Mouse (Mus musculus): ENCODE data around the gene Wwtr1. TPM values are rescaled to one million over a fixed set of nuclear protein-coding genes. Genes with fewer than 3 reads are reported as not detected.

Wwtr1 gene
- polyA plus RNA-seq, 1 experiment from 2014 or later = 28.9 TPM

GRCm38 (mm10) chr3:57515044-57515443 lies 60.7 kb downstream of the Wwtr1 start:
- Histone ChIP-seq H3K9me3 (replicated peaks; ENCODE audit: low read length) (no peaks in the 10 kb centered on the region), H3K9ac (ENCODE audit: low read depth, low read length) (no peak overlapping the region), H3K4me3 (replicated peaks; ENCODE audit: low read depth, low read length) (no peak overlapping the region), H3K4me1 (replicated peaks; ENCODE audit: insufficient read depth, low read length) (0 out of 2 replicates have a peak, but pooled peaks cover 6% of the 10 kb centered on the region), H3K4me2 (ENCODE audit: low read length) (no peak overlapping the region), H3K27me3 (ENCODE audit: insufficient read depth, low read length) (no peaks in the 10 kb centered on the region), H3K36me3 (ENCODE audit: insufficient read depth, low read length) (no peaks in the 10 kb centered on the region), H3K27ac (no peak overlapping the region)
- ATAC-seq (replicated peaks; ENCODE audit: low FRiP score, low read depth) (no peak), DNase-seq (ENCODE audit: low spot score) (no peak)
- TF ChIP-seq CTCF (IDR thresholded peaks at IDR 0.05; ENCODE audit: low read depth) = peak; percentile 7; the same call in 1 of the 2 replicates
- WGBS = 98% methylated on average over 7 of the region's 7 CpGs

- H3K36me3 ChIP-seq (ENCODE audit: insufficient read depth, low read length) = no peaks in the 10 kb centered on the region
- 67% methylated on average over 18 of the region's 18 CpGs for WGBS
- DNase-seq (ENCODE audit: low spot score) (no peak), ATAC-seq (replicated peaks; ENCODE audit: low FRiP score, low read depth) (no peak)
- H3K4me1 ChIP-seq (replicated peaks; ENCODE audit: insufficient read depth, low read length) = 0 out of 2 replicates have a peak, but pooled peaks cover 6% of the 10 kb centered on the region
- no peak for TF ChIP-seq CTCF (IDR thresholded peaks at IDR 0.05; ENCODE audit: low read depth)
- no peak overlapping the region for H3K4me2 ChIP-seq (ENCODE audit: low read length)
- H3K27me3 ChIP-seq (ENCODE audit: insufficient read depth, low read length) = no peaks in the 10 kb centered on the region
- no peak overlapping the region for H3K4me3 ChIP-seq (replicated peaks; ENCODE audit: low read depth, low read length)
- no peak overlapping the region for H3K9ac ChIP-seq (ENCODE audit: low read depth, low read length)
- no peak overlapping the region for H3K27ac ChIP-seq
- no peaks in the 10 kb centered on the region for H3K9me3 ChIP-seq (replicated peaks; ENCODE audit: low read length)
These were observed 63.7 kb downstream of the Wwtr1 start for GRCm38 (mm10) chr3:57511816-57512586.

- no peak for TF ChIP-seq CTCF (IDR thresholded peaks at IDR 0.05; ENCODE audit: low read depth)
- H3K4me1 ChIP-seq (replicated peaks; ENCODE audit: insufficient read depth, low read length) = 0 out of 2 replicates have a peak, but pooled peaks cover 10% of the 10 kb centered on the region
- no peak for DNase-seq (ENCODE audit: low spot score)
- H3K4me3 ChIP-seq (replicated peaks; ENCODE audit: low read depth, low read length) = no peak overlapping the region
- no peaks in the 10 kb centered on the region for H3K9me3 ChIP-seq (replicated peaks; ENCODE audit: low read length)
- H3K27ac ChIP-seq = no peak overlapping the region
- no peak for ATAC-seq (replicated peaks; ENCODE audit: low FRiP score, low read depth)
- 75% methylated on average over 7 of the region's 7 CpGs for WGBS
- no peak overlapping the region for H3K4me2 ChIP-seq (ENCODE audit: low read length)
- no peaks in the 10 kb centered on the region for H3K36me3 ChIP-seq (ENCODE audit: insufficient read depth, low read length)
- no peaks in the 10 kb centered on the region for H3K27me3 ChIP-seq (ENCODE audit: insufficient read depth, low read length)
- no peak overlapping the region for H3K9ac ChIP-seq (ENCODE audit: low read depth, low read length)
These were observed 65.6 kb downstream of the Wwtr1 start for GRCm38 (mm10) chr3:57509945-57510675.

- Histone ChIP-seq H3K9ac (ENCODE audit: low read depth, low read length) (no peak overlapping the region), H3K4me1 (replicated peaks; ENCODE audit: insufficient read depth, low read length) (0 out of 2 replicates have a peak, but pooled peaks cover 5% of the 10 kb centered on the region), H3K4me2 (ENCODE audit: low read length) (no peak overlapping the region), H3K36me3 (ENCODE audit: insufficient read depth, low read length) (no peaks in the 10 kb centered on the region), H3K4me3 (replicated peaks; ENCODE audit: low read depth, low read length) (no peak overlapping the region), H3K27me3 (ENCODE audit: insufficient read depth, low read length) (no peaks in the 10 kb centered on the region), H3K27ac (no peak overlapping the region), H3K9me3 (replicated peaks; ENCODE audit: low read length) (no peaks in the 10 kb centered on the region)
- WGBS = 77% methylated on average over 10 of the region's 10 CpGs
- no peak for ATAC-seq (replicated peaks; ENCODE audit: low FRiP score, low read depth)
- no peak for TF ChIP-seq CTCF (IDR thresholded peaks at IDR 0.05; ENCODE audit: low read depth)
- no peak for DNase-seq (ENCODE audit: low spot score)
These were observed 69.7 kb downstream of the Wwtr1 start for GRCm38 (mm10) chr3:57505991-57506390.

- no peak for TF ChIP-seq CTCF (IDR thresholded peaks at IDR 0.05; ENCODE audit: low read depth)
- ATAC-seq (replicated peaks; ENCODE audit: low FRiP score, low read depth) = no peak
- H3K4me3 ChIP-seq (replicated peaks; ENCODE audit: low read depth, low read length) = no peak overlapping the region
- H3K9me3 ChIP-seq (replicated peaks; ENCODE audit: low read length) = no peaks in the 10 kb centered on the region
- H3K27me3 ChIP-seq (ENCODE audit: insufficient read depth, low read length) = no peaks in the 10 kb centered on the region
- H3K9ac ChIP-seq (ENCODE audit: low read depth, low read length) = no peak overlapping the region
- peaks cover 9% of the 10 kb centered on the region; the same call in 1 of the 2 replicates for H3K36me3 ChIP-seq (ENCODE audit: insufficient read depth, low read length)
- H3K4me2 ChIP-seq (ENCODE audit: low read length) = no peak overlapping the region
- WGBS = 30% methylated on average over 2 of the region's 2 CpGs
- H3K4me1 ChIP-seq (replicated peaks; ENCODE audit: insufficient read depth, low read length) = 0 out of 2 replicates have a peak, but pooled peaks cover 5% of the 10 kb centered on the region
- no peak overlapping the region for H3K27ac ChIP-seq
- peak; percentile 59 for DNase-seq (ENCODE audit: low spot score)
These were observed 71.0 kb downstream of the Wwtr1 start for GRCm38 (mm10) chr3:57504756-57505155.

- ATAC-seq (replicated peaks; ENCODE audit: low FRiP score, low read depth) = no peak
- Histone ChIP-seq H3K4me1 (replicated peaks; ENCODE audit: insufficient read depth, low read length) (0 out of 2 replicates have a peak, but pooled peaks cover 5% of the 10 kb centered on the region), H3K9ac (ENCODE audit: low read depth, low read length) (no peak overlapping the region), H3K4me3 (replicated peaks; ENCODE audit: low read depth, low read length) (no peak overlapping the region), H3K4me2 (ENCODE audit: low read length) (no peak overlapping the region), H3K27ac (no peak overlapping the region), H3K27me3 (ENCODE audit: insufficient read depth, low read length) (no peaks in the 10 kb centered on the region), H3K36me3 (ENCODE audit: insufficient read depth, low read length) (peaks cover 9% of the 10 kb centered on the region; the same call in 1 of the 2 replicates), H3K9me3 (replicated peaks; ENCODE audit: low read length) (no peaks in the 10 kb centered on the region)
- no peak for TF ChIP-seq CTCF (IDR thresholded peaks at IDR 0.05; ENCODE audit: low read depth)
- no peak for DNase-seq (ENCODE audit: low spot score)
- WGBS = 81% methylated on average over 10 of the region's 10 CpGs
These were observed 74.0 kb downstream of the Wwtr1 start for GRCm38 (mm10) chr3:57501596-57502220.

Data from kidney, postnatal 0 days (tissue).